Mouse (Mus musculus): ENCODE measurements around the gene Tas2r126. TPM values are rescaled to one million over a fixed set of nuclear protein-coding genes. Genes with fewer than 3 reads are reported as not detected.
"Not testable (repeated sequence)": the region's sequence is repeated elsewhere in the genome, so short reads cannot be mapped to it uniquely, and the experiment has no call there.

Tas2r126 gene
- polyA plus RNA-seq, 1 experiment from 2014 or later: not detected

- no peak overlapping the region for H3K4me3 ChIP-seq
- no peak overlapping the region for H3K9ac ChIP-seq
- H3K4me2 ChIP-seq (replicated peaks): no peak overlapping the region
- 82% methylated on average over 4 of the region's 4 CpGs for WGBS
- H3K9me3 ChIP-seq: no peaks in the 10 kb centered on the region
- H3K27me3 ChIP-seq: no peaks in the 10 kb centered on the region
- no peaks in the 10 kb centered on the region for H3K4me1 ChIP-seq
- ATAC-seq (ENCODE audit: insufficient number of reproducible peaks, insufficient read depth, low FRiP score, low TSS enrichment): no peak
- H3K27ac ChIP-seq: no peak overlapping the region
- H3K36me3 ChIP-seq: no peaks in the 10 kb centered on the region
These were observed 8.0 kb upstream of the Tas2r126 start for GRCm38 (mm10) chr6:42426337-42426736.

GRCm38 (mm10) chr6:42433554-42433953 is 781 bp upstream of the Tas2r126 start:
- Histone ChIP-seq H3K4me1 (no peaks in the 10 kb centered on the region), H3K27me3 (no peaks in the 10 kb centered on the region), H3K4me3 (no peak overlapping the region), H3K9me3 (no peaks in the 10 kb centered on the region), H3K27ac (no peak overlapping the region), H3K36me3 (no peaks in the 10 kb centered on the region), H3K4me2 (replicated peaks) (no peak overlapping the region), H3K9ac (no peak overlapping the region)
- 68% methylated on average over 2 of the region's 2 CpGs for WGBS
- no peak for ATAC-seq (ENCODE audit: insufficient number of reproducible peaks, insufficient read depth, low FRiP score, low TSS enrichment)

GRCm38 (mm10) chr6:42435490-42435889 is 1.2 kb downstream of the Tas2r126 start:
- no peak for ATAC-seq (ENCODE audit: insufficient number of reproducible peaks, insufficient read depth, low FRiP score, low TSS enrichment)
- 64% methylated on average over 2 of the region's 2 CpGs for WGBS
- Histone ChIP-seq H3K9me3 (no peaks in the 10 kb centered on the region), H3K4me2 (replicated peaks) (no peak overlapping the region), H3K27me3 (no peaks in the 10 kb centered on the region), H3K4me3 (no peak overlapping the region), H3K9ac (no peak overlapping the region), H3K36me3 (no peaks in the 10 kb centered on the region), H3K27ac (no peak overlapping the region), H3K4me1 (no peaks in the 10 kb centered on the region)

GRCm38 (mm10) chr6:42441395-42441794 is 7.1 kb downstream of the Tas2r126 start:
- no peaks in the 10 kb centered on the region for H3K9me3 ChIP-seq
- no peaks in the 10 kb centered on the region for H3K36me3 ChIP-seq
- H3K27me3 ChIP-seq: no peaks in the 10 kb centered on the region
- no peak overlapping the region for H3K4me2 ChIP-seq (replicated peaks)
- no peak overlapping the region for H3K4me3 ChIP-seq
- 63% methylated on average over 2 of the region's 2 CpGs for WGBS
- H3K4me1 ChIP-seq: no peaks in the 10 kb centered on the region
- no peak overlapping the region for H3K27ac ChIP-seq
- no peak for ATAC-seq (ENCODE audit: insufficient number of reproducible peaks, insufficient read depth, low FRiP score, low TSS enrichment)
- H3K9ac ChIP-seq: no peak overlapping the region

- Histone ChIP-seq H3K4me3 (no peak overlapping the region), H3K27me3 (no peaks in the 10 kb centered on the region), H3K4me1 (no peaks in the 10 kb centered on the region), H3K9me3 (no peaks in the 10 kb centered on the region), H3K36me3 (no peaks in the 10 kb centered on the region), H3K9ac (no peak overlapping the region), H3K27ac (no peak overlapping the region), H3K4me2 (replicated peaks) (no peak overlapping the region)
- no peak for ATAC-seq (ENCODE audit: insufficient number of reproducible peaks, insufficient read depth, low FRiP score, low TSS enrichment)
- 77% methylated on average over 2 of the region's 2 CpGs for WGBS
These were observed 10.2 kb downstream of the Tas2r126 start for GRCm38 (mm10) chr6:42444491-42444890.

GRCm38 (mm10) chr6:42447381-42447780 is 13.0 kb downstream of the Tas2r126 start:
- H3K27me3 ChIP-seq: no peaks in the 10 kb centered on the region
- no peaks in the 10 kb centered on the region for H3K36me3 ChIP-seq
- ATAC-seq (ENCODE audit: insufficient number of reproducible peaks, insufficient read depth, low FRiP score, low TSS enrichment): no peak
- no peak overlapping the region for H3K4me3 ChIP-seq
- WGBS: 73% methylated on average over 2 of the region's 2 CpGs
- no peak overlapping the region for H3K27ac ChIP-seq
- H3K4me1 ChIP-seq: no peaks in the 10 kb centered on the region
- no peak overlapping the region for H3K9ac ChIP-seq
- H3K4me2 ChIP-seq (replicated peaks): no peak overlapping the region
- no peaks in the 10 kb centered on the region for H3K9me3 ChIP-seq

GRCm38 (mm10) chr6:42465096-42465495 is 30.8 kb downstream of the Tas2r126 start, which contains the start of gene Olfr458:
Olfr458 (minus strand) TSS chr6:42465196.
- H3K27ac ChIP-seq: no peak within 1 kb of the TSS
- no peak for ATAC-seq (ENCODE audit: insufficient number of reproducible peaks, insufficient read depth, low FRiP score, low TSS enrichment)
- no peak within 1 kb of the TSS for H3K9ac ChIP-seq
- no peaks in the 10 kb centered on the region for H3K36me3 ChIP-seq
- H3K27me3 ChIP-seq: no peaks in the 10 kb centered on the region
- no peaks in the 10 kb centered on the region for H3K4me1 ChIP-seq
- 89% methylated on average over 1 of the region's 1 CpGs for WGBS
- H3K4me3 ChIP-seq: no peak within 1 kb of the TSS
- no peak within 1 kb of the TSS for H3K4me2 ChIP-seq (replicated peaks)
- H3K9me3 ChIP-seq: no peaks in the 10 kb centered on the region

GRCm38 (mm10) chr6:42470542-42470941 is 36.2 kb downstream of the Tas2r126 start:
- no peaks in the 10 kb centered on the region for H3K9me3 ChIP-seq
- no peaks in the 10 kb centered on the region for H3K4me1 ChIP-seq
- no peaks in the 10 kb centered on the region for H3K36me3 ChIP-seq
- H3K27ac ChIP-seq: no peak overlapping the region
- H3K27me3 ChIP-seq: no peaks in the 10 kb centered on the region
- 87% methylated on average over 4 of the region's 4 CpGs for WGBS
- H3K9ac ChIP-seq: no peak overlapping the region
- ATAC-seq (ENCODE audit: insufficient number of reproducible peaks, insufficient read depth, low FRiP score, low TSS enrichment): no peak
- no peak overlapping the region for H3K4me2 ChIP-seq (replicated peaks)
- no peak overlapping the region for H3K4me3 ChIP-seq

- H3K9ac ChIP-seq; H3K4me3 ChIP-seq; H3K4me1 ChIP-seq; H3K27me3 ChIP-seq; H3K9me3 ChIP-seq; H3K36me3 ChIP-seq; H3K27ac ChIP-seq; ATAC-seq (ENCODE audit: insufficient number of reproducible peaks, insufficient read depth, low FRiP score, low TSS enrichment); H3K4me2 ChIP-seq (replicated peaks): not testable (repeated sequence)
- 95% methylated on average over 4 of the region's 4 CpGs for WGBS
These were observed 37.0 kb downstream of the Tas2r126 start for GRCm38 (mm10) chr6:42471298-42471697.

GRCm38 (mm10) chr6:42476235-42476634 is 41.9 kb downstream of the Tas2r126 start, which contains the start of gene Olfr457:
Olfr457 (minus strand) TSS chr6:42476335.
- no peak for ATAC-seq (ENCODE audit: insufficient number of reproducible peaks, insufficient read depth, low FRiP score, low TSS enrichment)
- no peak within 1 kb of the TSS for H3K4me2 ChIP-seq (replicated peaks)
- H3K27ac ChIP-seq: no peak within 1 kb of the TSS
- 72% methylated on average over 1 of the region's 1 CpGs for WGBS
- H3K4me3 ChIP-seq: no peak within 1 kb of the TSS
- no peaks in the 10 kb centered on the region for H3K27me3 ChIP-seq
- H3K9me3 ChIP-seq: no peaks in the 10 kb centered on the region
- no peaks in the 10 kb centered on the region for H3K4me1 ChIP-seq
- H3K9ac ChIP-seq: no peak within 1 kb of the TSS
- H3K36me3 ChIP-seq: no peaks in the 10 kb centered on the region

GRCm38 (mm10) chr6:42484633-42485032 is 50.3 kb downstream of the Tas2r126 start:
- no peaks in the 10 kb centered on the region for H3K9me3 ChIP-seq
- H3K36me3 ChIP-seq: no peaks in the 10 kb centered on the region
- H3K4me1 ChIP-seq: no peaks in the 10 kb centered on the region
- no peak overlapping the region for H3K4me3 ChIP-seq
- no peak overlapping the region for H3K4me2 ChIP-seq (replicated peaks)
- H3K27me3 ChIP-seq: no peaks in the 10 kb centered on the region
- ATAC-seq (ENCODE audit: insufficient number of reproducible peaks, insufficient read depth, low FRiP score, low TSS enrichment): no peak
- H3K27ac ChIP-seq: no peak overlapping the region
- H3K9ac ChIP-seq: no peak overlapping the region

All from embryonic facial prominence, embryonic 12.5 days (tissue).